24 mouse cellular contexts compared by ENCODE assay signal in the genomic region with DNA sequence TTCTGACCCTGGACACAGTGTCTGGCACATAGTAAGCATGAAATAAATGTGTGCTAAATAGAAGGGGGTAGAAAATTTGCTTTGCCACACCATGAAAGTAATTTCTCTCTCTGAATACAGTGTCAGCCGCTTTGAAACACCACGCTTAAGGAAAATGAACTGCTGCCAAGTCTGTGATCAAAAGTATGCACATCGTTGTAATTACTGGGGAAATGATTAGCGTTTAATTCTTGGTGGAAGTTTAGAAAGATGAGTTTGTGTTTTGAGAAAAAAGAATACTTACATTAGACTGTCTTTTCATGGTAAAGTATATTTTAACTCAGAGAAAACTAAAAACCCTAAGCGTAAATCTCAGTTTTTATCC. TPM values are rescaled to one million over a fixed set of nuclear protein-coding genes. Genes with fewer than 3 reads are reported as not detected.
A peak's percentile ranks its signal among the peaks of the same experiment; 100 is the strongest.
DNase-seq lines count a peak whose midpoint lies in the region; ATAC-seq and TF ChIP-seq lines count a peak whose summit lies in the region.
"Had no signal": no experiment of that assay in that cellular context is flagged by ENCODE, and none has a peak within 500 bp of the region (broad histone marks: within the 10 kb centered on the region; RNA-seq: fewer than 3 reads in every experiment).

No protein-coding gene starts in this region.

- no peak overlapping the region for H3K9ac ChIP-seq in forebrain, postnatal 0 days
- H3K9ac ChIP-seq in forebrain, embryonic 16.5 days (replicated peaks; ENCODE audit: low read depth, low read length): no peak overlapping the region
- H3K9ac ChIP-seq in liver, adult 2 months (ENCODE audit: low read depth, low read length): peak overlapping the region; percentile 98
- H3K9ac ChIP-seq in liver, embryonic 11.5 days (ENCODE audit: low read depth, low read length): no peak overlapping the region
- peak overlapping the region; percentile 58 for H3K9ac ChIP-seq in intestine, embryonic 16.5 days (ENCODE audit: low read depth, low read length)
- no peak overlapping the region for H3K9ac ChIP-seq in stomach, embryonic 16.5 days (ENCODE audit: low read length)
- H3K9ac ChIP-seq: heart, embryonic 15.5 days; hindbrain, embryonic 15.5 days; liver, embryonic 13.5 days; midbrain, embryonic 15.5 days had no signal

- H3K79me2 ChIP-seq in liver, adult 2 months (ENCODE audit: control insufficient read depth, insufficient read depth, low read length): peaks cover 28% of the 10 kb centered on the region; the same call in 1 of the 2 replicates

- no peaks in the 10 kb centered on the region for H3K9me3 ChIP-seq in forebrain, postnatal 0 days (ENCODE audit: low read length)
- no peaks in the 10 kb centered on the region for H3K9me3 ChIP-seq in forebrain, embryonic 16.5 days (ENCODE audit: control insufficient read depth, low read length)
- no peaks in the 10 kb centered on the region for H3K9me3 ChIP-seq in liver, embryonic 11.5 days (ENCODE audit: control insufficient read depth, low read length)
- H3K9me3 ChIP-seq in intestine, embryonic 16.5 days (ENCODE audit: control insufficient read depth, low read length): no peaks in the 10 kb centered on the region
- no peaks in the 10 kb centered on the region for H3K9me3 ChIP-seq in stomach, embryonic 16.5 days (replicated peaks; ENCODE audit: control insufficient read depth, low read length)
- H3K9me3 ChIP-seq: forebrain, embryonic 10.5 days; heart, embryonic 15.5 days; hindbrain, embryonic 15.5 days; liver, embryonic 13.5 days; midbrain, embryonic 15.5 days had no signal

- H3K27me3 ChIP-seq in forebrain, postnatal 0 days (ENCODE audit: insufficient read depth, low read length): no peaks in the 10 kb centered on the region
- H3K27me3 ChIP-seq in forebrain, embryonic 16.5 days (replicated peaks; ENCODE audit: control insufficient read depth, insufficient read depth, low read length): no peaks in the 10 kb centered on the region
- no peaks in the 10 kb centered on the region for H3K27me3 ChIP-seq in liver, adult 2 months (ENCODE audit: control insufficient read depth, insufficient read depth, low read length)
- H3K27me3 ChIP-seq in liver, embryonic 11.5 days (replicated peaks; ENCODE audit: control insufficient read depth, insufficient read depth, low read length): no peaks in the 10 kb centered on the region
- H3K27me3 ChIP-seq in intestine, embryonic 16.5 days (replicated peaks; ENCODE audit: control insufficient read depth, insufficient read depth, low read length): no peaks in the 10 kb centered on the region
- no peaks in the 10 kb centered on the region for H3K27me3 ChIP-seq in stomach, embryonic 16.5 days (ENCODE audit: control insufficient read depth, insufficient read depth, low read length)
- H3K27me3 ChIP-seq in thymus, adult 2 months (ENCODE audit: control insufficient read depth, insufficient read depth, low read length): no peaks in the 10 kb centered on the region
- H3K27me3 ChIP-seq: heart, embryonic 15.5 days; hindbrain, embryonic 15.5 days; liver, embryonic 13.5 days; midbrain, embryonic 15.5 days had no signal

- no peak overlapping the region for H3K4me2 ChIP-seq in forebrain, postnatal 0 days (ENCODE audit: low read depth)
- H3K4me2 ChIP-seq in forebrain, embryonic 16.5 days (ENCODE audit: low read length): no peak overlapping the region
- no peak overlapping the region for H3K4me2 ChIP-seq in liver, embryonic 11.5 days
- peak overlapping the region; percentile 57 for H3K4me2 ChIP-seq in intestine, embryonic 16.5 days (ENCODE audit: low read depth, low read length)
- no peak overlapping the region for H3K4me2 ChIP-seq in stomach, embryonic 16.5 days (ENCODE audit: low read depth, low read length)
- H3K4me2 ChIP-seq: heart, embryonic 15.5 days; hindbrain, embryonic 15.5 days; liver, embryonic 13.5 days; midbrain, embryonic 15.5 days had no signal

- no peaks in the 10 kb centered on the region for H3K36me3 ChIP-seq in forebrain, postnatal 0 days (ENCODE audit: insufficient read depth)
- H3K36me3 ChIP-seq in forebrain, embryonic 16.5 days (ENCODE audit: control insufficient read depth, insufficient read depth): no peaks in the 10 kb centered on the region
- H3K36me3 ChIP-seq in liver, adult 2 months (ENCODE audit: control insufficient read depth, insufficient read depth, low read length): peaks cover 19% of the 10 kb centered on the region
- H3K36me3 ChIP-seq in liver, embryonic 11.5 days (ENCODE audit: control insufficient read depth, insufficient read depth, low read length): no peaks in the 10 kb centered on the region
- no peaks in the 10 kb centered on the region for H3K36me3 ChIP-seq in intestine, embryonic 16.5 days (ENCODE audit: control insufficient read depth, insufficient read depth, low read length)
- no peaks in the 10 kb centered on the region for H3K36me3 ChIP-seq in stomach, embryonic 16.5 days (ENCODE audit: control insufficient read depth, insufficient read depth, low read length)
- H3K36me3 ChIP-seq in thymus, adult 2 months (ENCODE audit: control insufficient read depth, insufficient read depth, low read length): no peaks in the 10 kb centered on the region
- H3K36me3 ChIP-seq: forebrain, embryonic 10.5 days; heart, embryonic 15.5 days; hindbrain, embryonic 15.5 days; liver, embryonic 13.5 days; midbrain, embryonic 15.5 days had no signal

- TF ChIP-seq POLR2A in liver, adult 2 months (IDR thresholded peaks at IDR 0.05; ENCODE audit: extremely low read depth, insufficient read depth, low read length): no peak
- TF ChIP-seq POLR2A in thymus, adult 2 months (IDR thresholded peaks at IDR 0.05; ENCODE audit: control insufficient read depth, extremely low read depth, insufficient read depth, low read length, poor library complexity): no peak

- no peak for TF ChIP-seq CTCF in forebrain, postnatal 0 days (IDR thresholded peaks at IDR 0.05; ENCODE audit: low read depth)
- no peak for TF ChIP-seq CTCF in liver, adult 2 months (IDR thresholded peaks at IDR 0.05; ENCODE audit: low read depth, low read length)
- no peak for TF ChIP-seq CTCF in thymus, adult 2 months (IDR thresholded peaks at IDR 0.05; ENCODE audit: borderline replicate concordance, control insufficient read depth, extremely low read depth, insufficient read depth, low read length, poor library complexity)

- no peaks in the 10 kb centered on the region for H3K4me1 ChIP-seq in forebrain, postnatal 0 days (ENCODE audit: insufficient read depth)
- H3K4me1 ChIP-seq in forebrain, embryonic 16.5 days (replicated peaks; ENCODE audit: control insufficient read depth, insufficient read depth, low read length): no peaks in the 10 kb centered on the region
- peaks cover 13% of the 10 kb centered on the region for H3K4me1 ChIP-seq in liver, adult 2 months (ENCODE audit: control insufficient read depth, insufficient read depth, low read length)
- no peaks in the 10 kb centered on the region for H3K4me1 ChIP-seq in liver, embryonic 11.5 days (replicated peaks; ENCODE audit: control insufficient read depth, insufficient read depth, low read length)
- H3K4me1 ChIP-seq in intestine, embryonic 16.5 days (ENCODE audit: control insufficient read depth, insufficient read depth, low read length): peaks cover 4% of the 10 kb centered on the region; the same call in 1 of the 2 replicates
- peaks cover 4% of the 10 kb centered on the region; the same call in 1 of the 2 replicates for H3K4me1 ChIP-seq in stomach, embryonic 16.5 days (ENCODE audit: control insufficient read depth, insufficient read depth, low read length)
- H3K4me1 ChIP-seq in thymus, adult 2 months (replicated peaks; ENCODE audit: control insufficient read depth, insufficient read depth, low read length): 0 out of 2 replicates have a peak, but pooled peaks cover 2% of the 10 kb centered on the region
- H3K4me1 ChIP-seq: forebrain, embryonic 10.5 days; hindbrain, embryonic 15.5 days; midbrain, embryonic 15.5 days had no signal

- no peak overlapping the region for H3K27ac ChIP-seq in forebrain, postnatal 0 days (ENCODE audit: low read depth, low read length)
- H3K27ac ChIP-seq in forebrain, embryonic 16.5 days (ENCODE audit: low read length): no peak overlapping the region
- H3K27ac ChIP-seq in liver, adult 2 months (replicated peaks; ENCODE audit: insufficient read depth, low read depth, low read length): peak overlapping the region; percentile 99
- no peak overlapping the region for H3K27ac ChIP-seq in liver, embryonic 11.5 days (ENCODE audit: low read depth, low read length)
- peak overlapping the region; percentile 89 for H3K27ac ChIP-seq in intestine, embryonic 16.5 days (ENCODE audit: low read length)
- H3K27ac ChIP-seq in stomach, embryonic 16.5 days (ENCODE audit: low read length): peak overlapping the region; percentile 76
- H3K27ac ChIP-seq in thymus, adult 2 months (ENCODE audit: control insufficient read depth, insufficient read depth, low read length): no peak overlapping the region
- H3K27ac ChIP-seq: forebrain, embryonic 10.5 days; gastrocnemius, adult 2 months; heart, embryonic 15.5 days; hindbrain, embryonic 15.5 days; liver, embryonic 13.5 days; macrophage; midbrain, embryonic 15.5 days had no signal

- no peak overlapping the region for H3K4me3 ChIP-seq in forebrain, postnatal 0 days (ENCODE audit: low read depth, low read length)
- H3K4me3 ChIP-seq in forebrain, embryonic 16.5 days (replicated peaks; ENCODE audit: low read length): no peak overlapping the region
- peak overlapping the region; percentile 57 for H3K4me3 ChIP-seq in liver, adult 2 months (ENCODE audit: insufficient read depth, low read depth, low read length)
- no peak overlapping the region for H3K4me3 ChIP-seq in liver, embryonic 11.5 days (ENCODE audit: low read depth, low read length)
- peak overlapping the region; percentile 48 for H3K4me3 ChIP-seq in intestine, embryonic 16.5 days (ENCODE audit: low read length)
- 0 out of 2 replicates have a peak overlapping the region, but pooled peaks have one; percentile 10 for H3K4me3 ChIP-seq in stomach, embryonic 16.5 days (replicated peaks; ENCODE audit: low read length)
- H3K4me3 ChIP-seq in thymus, adult 2 months (ENCODE audit: control insufficient read depth, insufficient read depth, low read length): no peak overlapping the region
- H3K4me3 ChIP-seq: forebrain, embryonic 10.5 days; gastrocnemius, adult 2 months; heart, embryonic 15.5 days; hindbrain, embryonic 15.5 days; liver, embryonic 13.5 days; midbrain, embryonic 15.5 days had no signal

- 42% methylated on average over 5 of the region's 5 CpGs for WGBS in forebrain, postnatal 0 days
- 40% methylated on average over 5 of the region's 5 CpGs for WGBS in forebrain, embryonic 16.5 days
- WGBS in liver, adult 2 months: 18% methylated on average over 5 of the region's 5 CpGs
- 87% methylated on average over 5 of the region's 5 CpGs for WGBS in liver, embryonic 11.5 days
- WGBS in intestine, embryonic 16.5 days: 44% methylated on average over 5 of the region's 5 CpGs
- 61% methylated on average over 5 of the region's 5 CpGs for WGBS in stomach, embryonic 16.5 days
- 89% methylated on average over 5 of the region's 5 CpGs for WGBS in thymus, adult 2 months

- peak; percentile 13 for DNase-seq in forebrain, postnatal 0 days
- peak; percentile 60 for DNase-seq in liver, adult 2 months (ENCODE audit: extremely low read depth, low read depth, low spot score)
- DNase-seq in liver, embryonic 11.5 days (ENCODE audit: low spot score): no peak
- no peak for DNase-seq in thymus, adult 2 months
- DNase-seq in ovary, postnatal 14 days (ENCODE audit: low spot score): no peak
- DNase-seq: adrenal gland, postnatal 36 days; cerebellum, adult 11 months; cerebellum, adult 9-11 months; gastrocnemius, adult 2 months; liver, embryonic 13.5 days; thymus, postnatal 25 days had no signal

- ATAC-seq in forebrain, postnatal 0 days: no peak
- no peak for ATAC-seq in forebrain, embryonic 16.5 days
- no peak for ATAC-seq in liver, embryonic 11.5 days (replicated peaks; ENCODE audit: low FRiP score)
- no peak for ATAC-seq in intestine, embryonic 16.5 days
- no peak for ATAC-seq in stomach, embryonic 16.5 days (ENCODE audit: insufficient read depth, low FRiP score)
- ATAC-seq: CD4-positive, CD25-positive, alpha-beta regulatory T cell, adult 4 months; midbrain, embryonic 15.5 days had no signal

RNA-seq across cellular contexts. Expression of a gene that starts 27.8 kb away (rescaled TPM):
- 0.08 TPM in 1 of 2 replicates, not detected in the other for total RNA-seq in forebrain, postnatal 0 days (2014; rRNA removed)
- 0.11 TPM in 1 of 2 replicates, not detected in the other for polyA plus RNA-seq in forebrain, postnatal 0 days (2015; fragmentation: Nextera tagmentation; extraction: Ambion mirVana)
- polyA plus RNA-seq in forebrain, embryonic 16.5 days (2015; fragmentation: Nextera tagmentation; extraction: Ambion mirVana): 0.12 and 0.27 TPM in 2 replicates
- 131 and 168 TPM in 2 replicates for total RNA-seq in liver, adult 2 months (2014; rRNA removed)
- polyA plus RNA-seq in liver, adult 2 months (2012; rRNA removed): 52.2 and 58.4 TPM in 2 replicates
- polyA plus RNA-seq in liver, embryonic 11.5 days (2014; fragmentation: Nextera tagmentation; extraction: Ambion mirVana): 0.99 and 1.9 TPM in 2 replicates
- polyA plus RNA-seq in intestine, embryonic 16.5 days (2015; fragmentation: Nextera tagmentation; extraction: Ambion mirVana): 84.0 and 108 TPM in 2 replicates
- polyA plus RNA-seq in stomach, embryonic 16.5 days (2015; fragmentation: Nextera tagmentation; extraction: Ambion mirVana): 8.2 and 8.6 TPM in 2 replicates
- 0.23 TPM in 2 replicates for polyA plus RNA-seq in thymus, adult 2 months (2012; rRNA removed)
- total RNA-seq: common myeloid progenitor, adult 5-6 weeks; hematopoietic stem cell, adult 5-6 weeks had no signal
- polyA plus RNA-seq: CD4-positive, CD25-positive, alpha-beta regulatory T cell, adult 4 months; forebrain, embryonic 10.5 days; hindbrain, embryonic 15.5 days; limb, embryonic 11.5 days; macrophage; neural tube, embryonic 14.5 days had no signal

Comparison
In these comparisons a context has a peak if more than half of its experiments do, and no peak if none do; other contexts are left out.
1. DNase-seq: peak in forebrain, postnatal 0 days (single experiment) and liver, adult 2 months (single experiment); none in liver, embryonic 11.5 days (single experiment), thymus, adult 2 months (single experiment) and ovary, postnatal 14 days (single experiment).
2. H3K27ac ChIP-seq: peak in liver, adult 2 months (single experiment), intestine, embryonic 16.5 days (single experiment) and stomach, embryonic 16.5 days (single experiment); none in forebrain, postnatal 0 days (single experiment), forebrain, embryonic 16.5 days (single experiment), liver, embryonic 11.5 days (single experiment) and thymus, adult 2 months (single experiment).
3. H3K4me3 ChIP-seq: peak in liver, adult 2 months (single experiment), intestine, embryonic 16.5 days (single experiment) and stomach, embryonic 16.5 days (single experiment); none in forebrain, postnatal 0 days (single experiment), forebrain, embryonic 16.5 days (single experiment), liver, embryonic 11.5 days (single experiment) and thymus, adult 2 months (single experiment).
4. H3K9ac ChIP-seq: peak in liver, adult 2 months (single experiment) and intestine, embryonic 16.5 days (single experiment); none in forebrain, postnatal 0 days (single experiment), forebrain, embryonic 16.5 days (single experiment), liver, embryonic 11.5 days (single experiment) and stomach, embryonic 16.5 days (single experiment).